Mouse (Mus musculus) retina, postnatal 7 days (tissue): ENCODE results near the gene Olfr56.
"Not testable (repeated sequence)": the region's sequence is repeated elsewhere in the genome, so short reads cannot be mapped to it uniquely, and the experiment has no call there.

Source experiments
- DNase-seq: peaks from one replicate; pipeline ENCODE4 v3.0.0-alpha.2; 2012; ENCODE audit warnings: low read depth, low spot score

Gene Olfr56

DNA sequence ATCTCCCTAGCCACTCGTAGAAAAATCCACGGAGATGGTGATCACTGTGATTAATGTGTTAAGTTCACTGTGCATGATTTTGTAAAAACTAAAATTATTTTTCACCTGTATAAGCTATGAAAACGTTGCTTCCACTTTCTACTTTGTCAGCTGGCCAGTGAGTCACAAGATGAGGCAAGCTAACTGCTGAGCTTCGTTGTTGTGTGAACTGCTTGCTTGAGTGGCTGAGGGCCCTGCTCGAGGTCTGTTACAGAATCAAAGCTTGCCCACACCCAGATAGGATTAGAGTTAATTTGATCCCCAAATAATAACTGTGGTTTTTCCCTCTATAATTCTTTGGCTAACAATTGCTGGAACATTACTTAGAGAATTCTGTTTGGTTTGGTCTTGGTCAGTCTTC, 73.2 kb downstream of the Olfr56 start:
- not testable (repeated sequence) for DNase-seq

DNA sequence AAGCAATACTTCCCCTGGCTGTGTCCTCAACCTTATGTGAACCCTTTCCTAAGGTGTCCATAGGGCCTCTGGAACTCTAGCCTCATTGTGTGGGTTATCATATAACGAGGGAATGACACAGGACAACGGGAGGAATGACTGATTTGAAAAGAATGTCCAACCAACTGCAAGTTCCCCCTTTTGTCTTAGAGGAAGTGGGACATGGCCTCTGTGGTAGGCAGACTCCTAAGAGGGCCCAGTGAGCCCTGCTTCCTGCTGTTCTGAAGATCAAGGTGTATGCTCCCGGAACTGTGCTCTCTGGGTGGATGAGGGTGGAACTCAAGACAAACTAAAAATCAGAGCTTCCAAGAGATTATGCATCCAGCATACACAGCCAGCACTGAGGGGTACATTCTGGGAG, 81.4 kb downstream of the Olfr56 start:
- not testable (repeated sequence) for DNase-seq

DNA sequence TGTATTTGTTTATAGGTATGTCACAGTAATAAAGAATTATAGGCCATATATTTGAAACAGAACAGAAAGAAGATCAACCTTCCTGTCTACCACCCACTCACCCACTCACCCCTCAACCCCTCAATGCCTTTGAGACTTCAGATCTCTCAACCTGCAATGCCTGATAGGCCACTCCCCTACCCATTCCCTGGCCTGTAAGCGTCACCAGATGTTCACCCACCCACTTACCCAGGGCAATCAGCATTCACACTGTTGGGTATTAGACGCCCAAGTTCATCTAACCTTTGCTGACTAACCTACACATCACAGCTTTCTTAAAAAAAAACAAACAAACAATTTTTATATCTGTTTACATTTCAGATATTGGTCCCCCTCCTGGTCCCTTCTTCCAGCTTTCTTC, 83.2 kb downstream of the Olfr56 start:
- DNase-seq, result not testable (repeated sequence)

DNA sequence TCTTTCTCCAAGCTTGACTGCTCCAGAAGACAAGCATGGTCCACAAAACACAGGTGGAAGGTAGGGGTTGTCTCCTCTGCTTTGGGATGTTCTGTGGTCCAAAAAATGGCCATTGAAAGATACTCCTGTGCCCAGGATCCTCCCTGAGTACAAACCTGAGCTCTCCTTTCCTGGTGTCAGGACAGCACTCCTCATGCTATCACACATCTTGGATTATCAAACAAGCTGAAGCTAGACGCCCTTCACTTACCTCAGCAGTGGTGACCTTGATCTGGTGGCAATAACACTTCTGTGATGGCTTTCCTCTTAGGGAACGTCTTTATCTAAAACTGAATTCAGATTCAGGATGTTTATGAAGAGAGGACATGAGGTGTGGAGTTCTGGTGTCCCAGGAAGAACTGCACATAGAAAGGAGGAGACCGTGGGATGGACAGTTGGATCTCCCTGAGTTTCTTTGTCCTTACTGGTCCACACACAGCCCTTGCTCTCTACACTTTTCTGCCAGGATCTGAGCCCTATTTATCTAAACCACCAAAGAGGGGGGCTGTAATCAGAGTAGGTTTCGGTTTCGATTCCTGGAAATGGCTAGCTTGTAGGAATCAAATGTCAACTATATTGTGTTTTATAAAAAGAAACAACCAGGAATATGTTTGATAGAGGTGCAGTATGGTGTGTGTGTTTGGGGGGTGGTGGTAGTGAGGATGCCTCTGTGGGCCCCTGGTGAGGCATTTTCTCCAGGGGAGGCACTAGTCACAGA, 85.2 kb downstream of the Olfr56 start, which contains the start of gene Tgtp2:
Gene Tgtp2, minus strand, starts transcription at position 494 of the 757 bp plus-strand sequence.
- DNase-seq, result not testable (repeated sequence)

DNA sequence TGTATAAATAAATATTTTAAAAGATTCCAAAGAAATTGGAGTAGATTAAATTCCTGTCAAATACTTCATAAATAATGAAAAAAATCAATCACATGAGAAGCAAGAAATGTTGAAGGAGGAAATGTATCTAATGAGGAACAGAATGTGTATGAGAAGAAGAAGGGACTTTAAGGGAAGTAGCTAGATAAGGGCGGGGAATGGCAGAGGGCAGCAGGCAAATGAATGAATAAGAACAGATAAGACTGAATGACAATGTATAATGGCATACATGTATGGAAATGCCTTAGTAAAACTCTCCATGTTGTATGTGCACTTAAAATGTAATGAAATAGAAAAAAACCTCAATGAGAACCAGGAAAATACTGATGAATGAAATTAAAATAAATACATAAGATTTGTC, 89.7 kb downstream of the Olfr56 start:
- DNase-seq, result no peak

DNA sequence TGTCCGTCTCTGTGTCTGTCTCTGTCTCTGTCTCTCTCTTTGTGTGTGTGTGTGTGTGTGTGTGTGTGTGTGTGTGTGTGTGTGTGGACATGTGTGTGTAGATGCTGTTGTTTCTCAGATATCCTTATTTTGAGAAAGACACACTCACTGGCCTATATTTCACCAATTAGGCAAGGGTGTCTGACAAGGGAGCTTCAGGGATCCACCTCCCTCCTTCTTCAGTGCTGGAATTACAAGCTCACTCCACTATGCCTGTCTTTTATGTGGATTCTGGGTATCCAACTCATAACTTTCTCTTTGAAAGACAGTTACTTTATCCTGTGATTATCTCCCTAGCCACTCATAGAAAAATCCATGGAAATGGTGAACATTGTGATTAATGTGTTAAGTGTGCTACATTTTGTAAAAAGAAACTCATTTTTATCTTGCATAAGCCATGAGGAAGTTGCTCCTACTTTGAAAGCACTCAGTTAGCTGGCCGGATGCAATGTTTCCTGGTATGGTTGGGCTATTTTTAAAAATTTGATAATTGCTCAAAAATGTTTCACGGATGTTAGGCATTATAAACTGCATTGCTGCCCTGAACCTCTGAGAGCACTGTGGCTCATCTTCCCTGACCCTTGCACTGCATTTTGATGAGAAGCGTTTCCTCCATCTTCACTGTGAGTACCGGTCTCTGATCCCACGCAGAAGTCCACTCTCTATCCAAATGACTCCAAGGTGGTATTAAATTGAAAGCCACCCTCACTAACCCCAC, 97.5 kb downstream of the Olfr56 start, which contains the start of gene Ifi47:
Gene Ifi47, plus strand, starts transcription at position 587 of the 757 bp plus-strand sequence.
- DNase-seq, result not testable (repeated sequence)

DNA sequence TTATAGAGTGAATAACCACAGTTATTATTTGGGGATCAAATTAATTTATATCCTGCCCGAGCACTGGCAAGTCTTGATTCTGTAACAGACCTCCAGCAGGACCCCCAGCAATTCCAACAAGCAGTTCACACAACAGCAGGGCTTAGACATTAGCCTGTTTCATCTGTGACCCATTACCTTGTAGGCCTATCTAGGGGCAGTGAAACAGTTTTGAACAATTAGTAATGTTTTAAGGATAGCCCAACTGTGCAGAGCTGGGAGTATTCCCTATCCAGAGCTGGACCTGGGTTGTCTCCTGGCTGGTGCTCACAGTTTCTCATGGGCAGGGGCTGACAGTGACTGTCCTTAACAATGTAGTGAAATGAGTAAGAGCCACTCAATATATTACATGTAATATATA, 98.3 kb downstream of the Olfr56 start:
- no peak for DNase-seq

DNA sequence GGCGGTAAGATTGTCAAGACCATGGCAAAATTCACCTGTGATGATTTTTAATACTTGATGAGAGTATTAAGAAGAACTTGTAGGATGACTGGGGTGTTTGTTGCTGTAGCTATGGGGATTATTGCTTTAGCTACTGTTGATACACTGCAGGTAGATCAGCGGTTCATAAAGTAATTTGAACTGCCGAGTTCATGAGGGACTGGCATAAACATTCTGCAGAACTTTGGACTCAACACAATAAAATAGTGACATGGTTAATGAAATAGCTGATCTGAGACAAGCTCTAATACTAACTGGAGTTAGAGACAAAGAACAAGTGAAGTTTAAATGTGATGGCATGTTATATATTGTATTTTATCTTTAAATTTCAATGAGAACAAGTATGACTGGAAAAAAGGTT, 100.0 kb downstream of the Olfr56 start:
- no peak for DNase-seq

DNA sequence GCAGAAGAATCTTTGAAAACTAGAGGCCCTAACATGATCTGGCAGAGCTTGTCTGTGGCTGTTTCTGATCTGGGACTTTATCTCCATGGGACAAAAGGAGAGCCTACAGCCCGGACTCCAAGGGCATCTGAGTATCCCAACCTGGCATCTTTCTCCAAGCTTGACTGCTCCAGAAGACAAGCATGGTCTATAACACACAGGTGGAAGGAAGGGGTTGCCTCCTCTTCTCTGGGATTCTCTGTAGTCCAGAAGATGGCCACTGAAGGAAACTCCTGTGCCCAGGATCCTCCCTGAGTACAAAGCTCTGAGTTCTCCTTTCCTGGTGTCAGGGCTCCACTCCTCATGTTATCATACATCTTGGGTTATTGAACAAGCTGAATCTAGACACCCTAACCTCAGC, 101.9 kb downstream of the Olfr56 start:
- DNase-seq, result no peak

DNA sequence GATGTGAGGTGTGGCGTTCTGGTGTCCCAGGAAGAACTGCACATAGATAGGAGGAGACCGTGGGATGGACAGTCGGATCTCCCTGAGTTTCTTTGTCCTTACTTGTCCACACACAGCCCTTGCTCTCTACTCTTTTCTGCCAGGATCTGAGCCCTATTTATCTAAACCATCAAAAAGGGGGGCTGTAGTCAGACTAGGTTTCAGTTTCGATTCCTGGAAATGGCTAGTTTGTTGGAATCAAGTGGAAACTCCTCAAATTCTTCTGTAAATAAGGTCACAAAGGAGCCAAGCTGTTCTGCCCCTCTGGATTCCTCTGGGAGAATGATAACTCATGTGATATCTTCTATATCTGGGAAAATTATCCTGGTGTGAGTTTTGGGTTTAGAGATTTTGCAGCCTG, 102.7 kb downstream of the Olfr56 start:
- no peak for DNase-seq

DNA sequence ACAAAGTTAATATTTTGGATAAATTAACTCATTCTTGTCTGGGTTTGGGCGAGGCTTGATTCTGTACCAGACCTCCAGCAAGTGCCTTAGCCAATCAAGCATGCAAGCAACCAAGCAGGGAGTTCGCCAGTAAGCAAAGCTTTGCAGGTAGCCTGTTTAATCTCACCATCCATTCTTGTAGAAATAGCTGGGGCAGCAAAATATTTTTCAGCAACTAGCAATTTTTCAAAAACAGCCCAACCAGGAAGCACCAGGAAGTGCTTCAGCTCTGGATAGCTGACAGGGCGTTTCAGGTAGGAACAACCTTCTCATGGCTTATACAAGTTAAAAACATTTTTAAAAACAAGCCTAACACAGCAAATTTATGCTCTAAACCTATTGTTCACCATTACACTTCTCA, 103.2 kb downstream of the Olfr56 start:
- no peak for DNase-seq

DNA sequence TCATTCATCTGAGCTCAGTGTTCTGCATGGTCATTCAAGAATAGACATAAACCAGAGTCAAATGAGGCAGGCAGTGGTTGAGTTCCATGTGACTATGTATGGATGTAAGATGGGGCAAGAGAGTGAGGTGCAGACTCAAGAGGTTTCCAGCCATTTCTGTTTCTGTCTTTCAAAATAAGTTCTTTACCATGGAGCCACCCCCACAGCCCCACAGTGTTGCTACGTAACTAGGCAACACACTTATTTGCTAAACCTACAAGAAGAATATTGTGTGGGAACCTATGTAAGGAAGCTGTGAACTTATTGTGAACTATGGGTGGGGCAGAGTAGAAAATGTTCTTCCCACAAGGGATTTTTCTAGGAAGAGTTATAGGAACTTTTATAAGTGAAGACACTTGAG, 104.5 kb downstream of the Olfr56 start:
- DNase-seq, result no peak

DNA sequence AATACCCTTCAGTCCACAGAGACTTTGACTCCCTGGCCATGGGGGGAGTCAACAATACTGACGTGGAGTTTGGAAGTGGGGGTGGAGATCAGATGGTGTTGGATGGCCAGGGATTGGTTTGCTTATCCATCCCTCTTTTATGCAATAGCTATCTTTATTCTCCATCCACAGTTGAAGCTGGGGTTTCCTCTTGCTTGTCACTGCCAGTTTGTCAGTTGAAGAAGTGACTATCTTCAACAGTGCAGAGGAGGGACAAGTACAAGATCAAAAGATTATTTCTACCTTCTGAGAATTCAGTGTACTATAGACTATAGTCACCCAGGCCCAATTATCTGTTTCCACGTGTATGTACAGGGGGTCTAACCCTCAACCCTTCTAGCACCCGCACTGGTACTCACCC, 105.1 kb downstream of the Olfr56 start:
- DNase-seq, result no peak

DNA sequence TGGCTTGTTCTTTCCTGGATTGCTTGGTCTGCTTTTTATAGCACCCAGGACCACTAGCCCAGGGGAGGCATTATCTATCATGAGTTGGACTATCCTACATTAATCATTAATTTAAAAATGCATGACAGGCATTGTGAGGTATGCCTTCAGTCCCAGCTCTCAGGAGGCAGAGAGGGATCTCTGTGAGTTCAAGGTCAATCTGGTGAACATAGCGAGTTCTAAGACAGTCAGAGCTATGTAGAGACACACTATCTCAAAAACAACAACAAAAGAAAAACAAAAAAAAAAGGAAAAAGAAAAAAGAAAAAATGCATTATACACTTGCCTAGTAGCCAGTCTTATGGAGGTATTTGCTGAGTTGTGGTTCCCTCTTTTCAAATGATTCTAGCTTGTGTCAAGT, 105.7 kb downstream of the Olfr56 start:
- no peak for DNase-seq

DNA sequence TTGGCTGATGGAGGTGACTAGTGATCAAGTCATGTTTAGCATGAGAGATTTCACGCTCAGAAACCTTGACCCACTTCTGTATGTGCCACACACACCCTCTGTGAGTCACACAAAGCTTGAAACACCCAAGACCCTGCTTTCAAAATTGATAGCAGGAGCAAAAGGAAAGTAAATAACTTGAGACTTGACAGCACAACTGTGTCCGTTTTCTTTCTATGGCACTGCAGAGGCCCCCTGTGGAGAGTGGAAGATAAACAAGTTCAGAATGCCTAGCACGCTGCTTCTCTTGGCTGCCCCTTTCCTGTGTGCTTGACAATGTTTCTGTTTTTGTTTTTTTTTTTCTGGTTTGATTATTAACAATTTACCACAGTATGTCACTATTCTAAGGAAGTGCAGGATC, 106.2 kb downstream of the Olfr56 start:
- no peak for DNase-seq

DNA sequence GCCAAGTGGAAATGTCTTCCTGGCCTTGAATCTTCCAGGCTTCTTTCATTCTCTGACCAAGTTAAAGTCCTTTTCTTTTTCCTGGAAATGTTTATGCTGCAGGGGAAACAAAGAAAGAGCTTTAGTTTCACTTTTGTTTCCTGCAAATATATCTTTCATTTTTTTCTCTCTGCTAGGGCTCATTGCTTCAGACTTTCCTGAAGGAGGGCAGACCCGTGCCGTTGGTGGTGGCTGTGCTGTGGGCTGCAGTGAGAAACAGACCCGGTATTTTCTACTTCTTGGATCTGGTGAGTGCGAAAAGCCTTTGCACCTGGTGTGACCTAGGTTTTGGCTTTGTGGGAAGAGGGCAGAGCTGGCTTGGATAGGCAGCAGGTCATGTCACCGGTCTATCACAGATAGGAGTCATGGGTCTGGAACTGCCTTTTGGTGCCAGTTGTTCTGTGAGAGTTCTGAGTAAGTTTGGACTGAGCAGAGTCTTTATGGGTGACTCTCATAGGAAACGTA, 108.2 kb downstream of the Olfr56 start:
- DNase-seq, result no peak

DNA sequence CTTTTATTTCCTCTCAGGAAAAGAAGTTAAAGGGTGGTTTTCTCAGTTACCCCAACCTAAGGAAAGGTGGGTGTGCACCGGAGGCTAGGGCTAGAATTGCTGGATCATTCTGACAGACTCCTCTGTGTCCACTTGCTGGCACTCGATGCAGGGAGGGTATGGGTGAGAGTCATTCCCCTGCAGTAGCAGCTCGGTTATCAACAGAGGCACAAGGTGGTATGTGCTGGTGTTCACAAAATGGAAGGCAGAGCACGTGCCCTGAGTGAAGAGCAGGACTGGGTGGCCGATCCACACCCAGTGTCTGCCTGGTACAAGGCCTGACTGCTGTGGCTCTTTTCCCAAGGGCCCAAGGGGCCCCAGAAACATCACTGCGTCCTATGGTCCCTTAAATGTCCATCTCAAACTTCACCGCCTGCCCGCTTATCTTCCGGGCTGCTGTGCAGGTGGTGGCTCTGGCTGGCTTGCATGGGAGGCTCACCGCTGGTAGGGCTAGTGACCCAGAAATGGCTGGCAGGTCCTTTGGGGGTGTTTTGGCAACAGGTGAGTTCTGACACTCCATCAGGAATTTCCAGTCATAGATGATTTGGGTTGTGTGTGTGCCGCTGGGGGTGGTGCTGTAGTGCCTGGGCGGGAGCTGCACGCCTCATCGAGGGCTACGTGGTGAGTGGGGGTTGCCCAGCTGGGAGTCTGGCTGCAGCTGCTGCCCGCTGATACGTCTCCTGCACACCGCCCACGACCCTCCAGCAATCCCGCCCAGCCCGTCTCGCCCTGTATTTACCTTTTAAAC, 109.3 kb downstream of the Olfr56 start:
- DNase-seq, result no peak

DNA sequence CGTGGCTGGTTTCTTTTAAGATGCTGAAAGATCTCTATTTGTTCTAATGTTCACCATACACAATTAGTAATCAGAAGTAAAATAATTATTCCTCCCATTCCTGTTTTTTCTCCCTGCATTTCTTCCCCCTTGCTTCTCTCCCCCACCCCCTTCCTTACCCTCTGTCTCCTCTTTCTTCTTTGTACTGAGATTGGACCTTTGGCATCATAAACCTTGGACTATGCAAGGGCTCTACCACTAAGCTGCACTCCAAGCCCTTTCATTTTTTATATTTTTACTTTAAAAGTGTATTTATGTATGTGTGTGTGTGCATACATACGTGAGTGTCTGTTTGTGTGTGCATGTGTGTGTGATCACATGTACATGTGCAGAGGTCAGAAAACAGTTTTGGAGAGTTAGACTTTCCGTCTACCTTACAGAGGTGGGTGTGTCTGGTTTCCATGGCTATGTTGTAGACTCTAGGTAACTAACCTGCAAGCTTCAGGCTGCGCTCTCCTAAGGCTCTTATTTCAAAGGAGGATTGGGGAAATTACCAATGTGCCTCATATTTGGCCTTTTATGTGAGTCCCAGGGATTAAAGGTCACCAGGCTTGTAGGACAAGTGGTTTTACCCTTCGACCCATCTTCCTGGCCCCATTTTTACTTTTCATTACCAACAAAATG, 110.4 kb downstream of the Olfr56 start:
- DNase-seq, result no peak

DNA sequence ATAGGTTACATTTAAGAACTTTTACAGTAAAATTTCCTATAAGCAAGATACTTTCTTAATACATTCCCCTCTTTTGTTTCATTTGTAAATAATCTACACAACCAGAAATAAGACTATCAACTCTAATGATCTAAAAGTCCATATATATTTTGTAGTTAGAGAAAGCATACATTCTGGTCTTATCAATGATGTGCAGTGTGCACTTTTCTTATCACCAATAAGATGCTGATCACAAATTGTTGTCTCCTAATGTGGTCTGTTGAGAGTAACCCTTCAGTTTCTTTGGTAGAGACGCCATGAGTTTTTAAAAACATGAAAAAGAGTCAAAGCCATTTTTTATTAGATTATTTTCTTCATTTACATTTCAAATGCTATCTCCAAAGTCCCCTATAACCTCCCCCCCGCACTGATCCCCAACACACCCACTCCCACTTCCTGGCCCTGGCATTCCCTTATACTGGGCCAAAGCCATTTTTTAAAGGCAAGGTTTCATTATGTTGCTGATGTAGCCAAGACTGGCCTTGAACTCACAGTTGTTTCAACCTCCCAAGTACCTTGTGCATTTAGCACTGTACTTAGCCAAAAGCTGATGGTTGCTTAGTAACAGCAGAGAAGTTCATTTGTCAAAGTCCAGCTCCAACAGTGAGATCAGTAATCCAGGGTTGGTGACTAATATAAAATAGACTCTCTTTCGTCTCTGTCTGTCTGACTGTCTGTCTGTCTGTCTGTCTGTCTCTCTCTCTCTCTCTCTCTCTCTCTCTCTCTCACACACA, 111.2 kb downstream of the Olfr56 start:
- no peak for DNase-seq

DNA sequence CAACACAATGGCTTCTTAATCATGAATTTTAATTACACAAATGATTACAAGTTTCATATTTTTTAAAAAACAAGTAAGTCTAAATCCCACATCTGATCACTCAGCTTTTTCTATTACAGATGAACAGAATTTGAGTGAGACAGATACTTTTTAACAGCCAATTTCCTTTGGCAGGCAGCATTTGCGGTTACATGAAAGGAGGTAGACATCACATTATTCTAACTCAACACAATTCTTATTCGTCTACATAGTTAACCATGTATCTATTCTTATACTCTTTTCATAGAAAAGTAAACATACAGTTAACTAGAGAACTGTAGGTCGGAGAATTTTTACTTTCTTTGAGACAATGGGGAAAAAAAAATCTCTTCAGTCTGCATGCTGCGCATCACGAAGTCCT, 111.9 kb downstream of the Olfr56 start:
- DNase-seq, result no peak

DNA sequence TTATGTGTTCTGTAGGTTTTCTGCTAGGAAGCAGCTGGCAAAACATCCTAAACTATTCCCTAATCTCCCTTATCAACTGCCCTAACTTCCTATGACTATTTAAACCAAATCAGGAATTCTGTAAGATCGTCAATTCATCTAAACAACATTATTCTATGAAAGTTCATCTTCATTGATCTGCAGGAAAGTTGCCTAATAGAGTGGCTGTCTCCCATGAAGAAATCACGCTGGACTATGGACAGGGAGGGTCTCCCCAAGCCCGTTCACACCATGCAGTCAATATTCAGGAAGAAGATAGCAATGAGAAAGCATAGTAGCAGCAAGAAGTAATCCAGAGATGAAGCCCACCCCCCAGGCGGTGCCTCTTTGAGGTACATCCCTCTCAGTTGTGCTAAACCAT, 112.5 kb downstream of the Olfr56 start:
- DNase-seq, result no peak
